Mouse (Mus musculus) liver, embryonic 15.5 days (tissue): ENCODE data around the gene Iqschfp. TPM values are rescaled to one million over a fixed set of nuclear protein-coding genes. Genes with fewer than 3 reads are reported as not detected.

Experiments
- ATAC-seq: fragments of 200-750 bp; cut with Nextera tagmentation; 2 replicates; pipeline ENCODE4 v1.8.0; 2017; ENCODE audit warnings: moderate number of reproducible peaks, mild to moderate bottlenecking, moderate library complexity; ENCODE audit not compliant: insufficient read depth
- H3K27ac ChIP-seq: fragments of 300-500 bp; sonication (generic); replicated peaks from 2 replicates; pipeline ENCODE4 v1.5.1; 2015; ENCODE audit warnings: mild to moderate bottlenecking, inconsistent platforms
- H3K27me3 ChIP-seq: fragments of 300-500 bp; sonication (generic); 2 replicates; pipeline ENCODE4 v1.6.1; 2015; ENCODE audit warnings: mild to moderate bottlenecking, inconsistent platforms
- H3K36me3 ChIP-seq: fragments of 300-500 bp; sonication (generic); replicated peaks from 2 replicates; pipeline ENCODE4 v1.6.1; 2015; ENCODE audit warnings: moderate library complexity, mild to moderate bottlenecking, inconsistent platforms
- H3K4me1 ChIP-seq: fragments of 300-500 bp; sonication (generic); replicated peaks from 2 replicates; pipeline ENCODE4 v1.6.1; 2015; ENCODE audit warnings: inconsistent platforms
- H3K4me2 ChIP-seq: fragments of 300-500 bp; sonication (generic); 2 replicates; pipeline ENCODE4 v1.6.1; 2015; ENCODE audit warnings: moderate library complexity, mild to moderate bottlenecking, inconsistent platforms
- H3K4me3 ChIP-seq: fragments of 300-500 bp; sonication (generic); replicated peaks from 2 replicates; pipeline ENCODE4 v1.5.1; 2015; ENCODE audit warnings: mild to moderate bottlenecking, inconsistent platforms
- H3K9ac ChIP-seq: fragments of 300-500 bp; sonication (generic); 2 replicates; pipeline ENCODE4 v1.6.1; 2015; ENCODE audit warnings: moderate library complexity, mild to moderate bottlenecking, inconsistent platforms
- H3K9me3 ChIP-seq: fragments of 300-500 bp; sonication (generic); replicated peaks from 2 replicates; pipeline ENCODE4 v1.6.1; 2016; ENCODE audit warnings: inconsistent platforms
- WGBS: fragments of 180-500 bp; shearing (Covaris S2); methylation state at CpG from one replicate; pipeline ENCODE4 v1.1.7; 2015; ENCODE audit warnings: mixed read lengths; ENCODE audit not compliant: insufficient replicate concordance; 5-methylcytosine and 5-hydroxymethylcytosine counted together
- polyA plus RNA-seq: library from polyadenylated mRNA; unstranded; fragments of >200 nt; fragmentation: Nextera tagmentation; extraction: Ambion mirVana; gene quantifications from 2 replicates; pipeline ENCODE4 v1.2.1, GENCODE M21; 2015

Iqschfp gene
- polyA plus RNA-seq, 1 experiment from 2014 or later: not detected

GRCm38 (mm10) chr3:67918098-67918497 lies 26.1 kb downstream of the Iqschfp start:
- Histone ChIP-seq H3K9me3 (no peaks in the 10 kb centered on the region), H3K4me1 (no peaks in the 10 kb centered on the region), H3K27me3 (no peaks in the 10 kb centered on the region), H3K9ac (no peak overlapping the region), H3K27ac (no peak overlapping the region), H3K36me3 (no peaks in the 10 kb centered on the region), H3K4me2 (no peak overlapping the region), H3K4me3 (no peak overlapping the region)
- no peak for ATAC-seq
- WGBS: 48% methylated on average over 3 of the region's 3 CpGs

GRCm38 (mm10) chr3:67918634-67919259 lies 26.7 kb downstream of the Iqschfp start:
- Histone ChIP-seq H3K4me2 (no peak overlapping the region), H3K9me3 (no peaks in the 10 kb centered on the region), H3K27ac (no peak overlapping the region), H3K4me1 (no peaks in the 10 kb centered on the region), H3K4me3 (no peak overlapping the region), H3K36me3 (no peaks in the 10 kb centered on the region), H3K27me3 (no peaks in the 10 kb centered on the region), H3K9ac (no peak overlapping the region)
- 57% methylated on average over 8 of the region's 8 CpGs for WGBS
- ATAC-seq: no peak

DNA sequence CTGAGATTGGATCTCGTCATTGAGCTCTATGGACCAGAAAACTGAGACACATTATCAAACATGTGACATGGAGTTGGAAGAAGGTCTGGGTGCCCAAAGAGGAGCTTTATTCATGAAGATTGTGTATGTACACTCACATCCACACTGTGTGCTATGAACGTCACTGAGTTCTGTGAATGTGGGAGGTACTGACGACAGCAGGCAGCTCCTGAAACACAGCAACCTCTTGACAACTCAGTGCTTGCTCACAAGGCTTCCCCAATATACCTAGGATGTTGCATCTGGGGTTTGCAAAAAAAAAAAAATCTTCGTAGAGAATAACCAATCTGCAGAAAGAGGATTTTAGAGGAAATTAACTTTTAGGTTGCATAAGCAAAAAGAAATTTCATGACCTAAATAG lies 31.1 kb downstream of the Iqschfp start:
- no peaks in the 10 kb centered on the region for H3K4me1 ChIP-seq
- WGBS: 44% methylated on average over 4 of the region's 4 CpGs
- no peak overlapping the region for H3K4me3 ChIP-seq
- H3K9me3 ChIP-seq: no peaks in the 10 kb centered on the region
- ATAC-seq: no peak
- H3K4me2 ChIP-seq: no peak overlapping the region
- H3K27ac ChIP-seq: no peak overlapping the region
- H3K9ac ChIP-seq: no peak overlapping the region
- H3K27me3 ChIP-seq: no peaks in the 10 kb centered on the region
- no peaks in the 10 kb centered on the region for H3K36me3 ChIP-seq

- Histone ChIP-seq H3K4me1 (no peaks in the 10 kb centered on the region), H3K27me3 (no peaks in the 10 kb centered on the region), H3K36me3 (no peaks in the 10 kb centered on the region), H3K9me3 (no peaks in the 10 kb centered on the region), H3K9ac (no peak overlapping the region), H3K4me2 (no peak overlapping the region), H3K27ac (no peak overlapping the region), H3K4me3 (no peak overlapping the region)
- WGBS: 15% methylated on average over 2 of the region's 2 CpGs
- ATAC-seq: no peak
Observed at GRCm38 (mm10) chr3:67925453-67925852, 33.4 kb downstream of the Iqschfp start.

DNA sequence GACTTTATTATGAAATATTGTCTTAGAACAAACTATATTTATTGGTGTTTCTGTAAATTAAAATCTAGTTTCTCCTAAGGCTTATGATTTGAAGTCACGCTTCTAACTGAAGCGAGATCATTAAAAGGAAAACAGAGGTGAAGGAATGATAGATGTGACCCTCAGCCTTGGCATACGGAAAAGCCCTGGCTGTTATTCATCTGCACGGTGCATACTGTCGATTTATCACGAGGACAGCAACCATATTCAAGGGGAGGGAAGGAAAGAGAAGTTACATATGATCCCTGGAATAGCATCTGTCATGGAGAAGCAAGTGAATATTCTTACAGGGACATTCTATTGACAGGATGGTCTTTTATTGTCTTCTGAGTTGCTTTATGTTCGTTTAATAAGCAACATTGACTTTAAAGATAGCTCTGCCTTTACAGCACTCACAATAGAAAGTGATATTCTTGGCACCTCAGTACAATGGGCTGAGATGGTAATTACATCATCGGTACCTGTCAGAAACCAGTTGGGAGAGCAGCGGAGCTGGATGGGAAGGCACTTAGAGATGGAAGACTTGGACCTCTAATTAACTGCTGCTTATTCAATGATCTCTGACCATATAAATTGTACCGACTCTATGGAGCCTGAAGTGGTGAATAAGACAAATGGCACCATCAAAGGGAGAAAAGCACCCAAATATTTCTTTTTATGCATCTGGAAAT lies 38.5 kb downstream of the Iqschfp start:
- no peaks in the 10 kb centered on the region for H3K9me3 ChIP-seq
- WGBS: 62% methylated on average over 10 of the region's 10 CpGs
- H3K36me3 ChIP-seq: no peaks in the 10 kb centered on the region
- ATAC-seq: no peak
- H3K4me3 ChIP-seq: no peak overlapping the region
- no peak overlapping the region for H3K27ac ChIP-seq
- no peak overlapping the region for H3K9ac ChIP-seq
- no peaks in the 10 kb centered on the region for H3K4me1 ChIP-seq
- H3K27me3 ChIP-seq: no peaks in the 10 kb centered on the region
- no peak overlapping the region for H3K4me2 ChIP-seq

DNA sequence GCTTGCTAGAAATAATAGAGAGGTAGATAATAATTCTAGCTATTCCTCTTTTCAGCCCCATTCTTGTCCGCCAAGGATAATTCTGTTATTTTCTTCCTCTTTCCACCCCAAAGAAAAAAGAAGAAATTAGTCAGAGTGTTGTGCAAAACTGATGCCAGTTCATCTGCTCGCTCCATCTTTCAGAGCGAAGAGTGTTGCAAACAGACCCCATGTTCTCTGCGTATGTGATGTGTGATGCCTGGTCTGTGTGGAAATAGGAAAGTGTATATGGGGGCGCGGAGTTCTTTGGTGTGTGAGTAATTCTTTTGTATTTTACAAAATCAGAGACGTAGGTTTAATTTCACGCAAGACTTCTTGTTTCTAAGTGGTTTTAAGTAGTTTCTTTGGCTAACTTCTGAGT lies 39.1 kb downstream of the Iqschfp start:
- H3K9me3 ChIP-seq: no peaks in the 10 kb centered on the region
- WGBS: 71% methylated on average over 8 of the region's 8 CpGs
- no peak for ATAC-seq
- no peak overlapping the region for H3K4me2 ChIP-seq
- no peaks in the 10 kb centered on the region for H3K27me3 ChIP-seq
- H3K4me3 ChIP-seq: no peak overlapping the region
- no peak overlapping the region for H3K9ac ChIP-seq
- no peak overlapping the region for H3K27ac ChIP-seq
- no peaks in the 10 kb centered on the region for H3K36me3 ChIP-seq
- H3K4me1 ChIP-seq: no peaks in the 10 kb centered on the region

DNA sequence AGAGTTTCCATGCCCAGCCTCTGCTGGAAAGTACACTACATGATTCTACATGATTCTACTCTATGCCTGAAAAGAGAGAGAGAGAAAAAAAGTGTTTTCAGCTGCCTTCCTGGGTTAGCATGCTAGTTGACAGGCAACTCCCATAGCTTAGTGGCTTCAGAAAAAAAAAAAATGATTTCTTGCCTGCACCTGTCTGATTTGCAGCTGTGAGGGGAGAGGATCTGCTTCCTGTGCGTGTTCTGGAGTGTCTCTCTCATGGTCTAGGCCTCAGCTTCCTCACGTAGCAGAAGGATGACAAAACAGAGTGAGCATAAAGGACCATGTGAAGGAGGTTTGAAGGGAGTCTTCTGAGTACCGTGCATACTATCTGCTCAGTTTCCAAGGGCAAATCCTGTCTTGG lies 39.9 kb downstream of the Iqschfp start:
- no peaks in the 10 kb centered on the region for H3K27me3 ChIP-seq
- H3K9me3 ChIP-seq: no peaks in the 10 kb centered on the region
- H3K27ac ChIP-seq: no peak overlapping the region
- no peak overlapping the region for H3K9ac ChIP-seq
- 38% methylated on average over 3 of the region's 3 CpGs for WGBS
- H3K36me3 ChIP-seq: no peaks in the 10 kb centered on the region
- no peak overlapping the region for H3K4me2 ChIP-seq
- no peaks in the 10 kb centered on the region for H3K4me1 ChIP-seq
- no peak for ATAC-seq
- no peak overlapping the region for H3K4me3 ChIP-seq

DNA sequence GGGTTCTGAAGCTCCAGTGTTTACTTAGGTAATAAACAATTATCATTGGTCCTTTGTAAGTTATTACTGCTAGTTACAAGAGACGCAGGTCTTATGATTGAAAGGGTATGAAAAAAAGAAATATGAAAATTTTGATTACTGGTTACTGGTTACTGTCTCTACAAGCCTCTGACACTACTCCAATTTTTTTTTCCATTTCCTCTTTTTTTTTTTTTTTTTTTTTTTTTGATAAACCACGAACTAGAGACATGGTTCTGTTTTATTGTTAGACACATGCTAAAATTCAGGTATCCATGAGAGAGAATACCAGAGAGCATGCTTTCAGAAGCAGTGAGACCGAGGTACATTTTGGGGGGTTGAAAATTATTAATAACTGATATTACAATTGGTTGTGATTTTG lies 43.8 kb downstream of the Iqschfp start:
- no peak overlapping the region for H3K9ac ChIP-seq
- H3K9me3 ChIP-seq: no peaks in the 10 kb centered on the region
- H3K4me2 ChIP-seq: no peak overlapping the region
- no peak for ATAC-seq
- no peaks in the 10 kb centered on the region for H3K4me1 ChIP-seq
- H3K27ac ChIP-seq: no peak overlapping the region
- H3K36me3 ChIP-seq: no peaks in the 10 kb centered on the region
- H3K4me3 ChIP-seq: no peak overlapping the region
- 40% methylated on average over 3 of the region's 3 CpGs for WGBS
- no peaks in the 10 kb centered on the region for H3K27me3 ChIP-seq

- Histone ChIP-seq H3K9ac (no peak overlapping the region), H3K36me3 (no peaks in the 10 kb centered on the region), H3K27ac (no peak overlapping the region), H3K4me1 (no peaks in the 10 kb centered on the region), H3K27me3 (no peaks in the 10 kb centered on the region), H3K9me3 (no peaks in the 10 kb centered on the region), H3K4me3 (no peak overlapping the region), H3K4me2 (no peak overlapping the region)
- WGBS: 51% methylated on average over 2 of the region's 2 CpGs
- ATAC-seq: no peak
Observed at GRCm38 (mm10) chr3:67947000-67947399, 55.0 kb downstream of the Iqschfp start.

- H3K9me3 ChIP-seq: no peaks in the 10 kb centered on the region
- H3K9ac ChIP-seq: no peak overlapping the region
- no peaks in the 10 kb centered on the region for H3K27me3 ChIP-seq
- no peak overlapping the region for H3K27ac ChIP-seq
- H3K36me3 ChIP-seq: no peaks in the 10 kb centered on the region
- no peaks in the 10 kb centered on the region for H3K4me1 ChIP-seq
- WGBS: 44% methylated on average over 5 of the region's 5 CpGs
- ATAC-seq: no peak
- H3K4me2 ChIP-seq: no peak overlapping the region
- H3K4me3 ChIP-seq: no peak overlapping the region
Observed at GRCm38 (mm10) chr3:67952517-67952940, 60.5 kb downstream of the Iqschfp start.

- H3K27ac ChIP-seq: no peak overlapping the region
- no peak overlapping the region for H3K9ac ChIP-seq
- WGBS: 27% methylated on average over 5 of the region's 5 CpGs
- ATAC-seq: no peak
- H3K4me2 ChIP-seq: no peak overlapping the region
- no peak overlapping the region for H3K4me3 ChIP-seq
- no peaks in the 10 kb centered on the region for H3K9me3 ChIP-seq
- no peaks in the 10 kb centered on the region for H3K36me3 ChIP-seq
- no peaks in the 10 kb centered on the region for H3K4me1 ChIP-seq
- no peaks in the 10 kb centered on the region for H3K27me3 ChIP-seq
Observed at GRCm38 (mm10) chr3:67954459-67955065, 62.5 kb downstream of the Iqschfp start.
